Mouse (Mus musculus): Measurements from ENCODE around the gene Chst2.

DNA sequence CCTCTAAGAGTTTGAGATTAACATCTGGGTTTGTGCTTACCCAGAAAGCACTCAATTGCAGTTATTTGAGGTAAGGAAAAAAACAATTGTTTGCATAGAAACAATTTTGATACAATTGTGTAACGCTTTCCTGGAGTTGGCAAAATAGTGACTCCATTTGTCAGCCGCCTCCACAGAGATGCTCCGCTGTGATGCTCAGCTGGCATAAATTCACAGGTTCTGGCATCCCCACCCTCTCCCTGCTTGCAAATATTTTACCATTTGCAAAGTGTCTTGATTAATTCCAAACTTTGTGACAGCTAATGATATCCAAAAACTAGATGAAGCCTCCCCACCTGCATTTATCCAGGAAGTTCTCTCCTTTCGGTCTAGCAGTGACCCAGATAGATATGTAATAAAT lies 5.5 kb upstream of the Chst2 start:
- TF ChIP-seq CTCF (IDR thresholded peaks at IDR 0.05; ENCODE audit: control insufficient read depth, insufficient read depth, low read length) (no peak), POLR2A (IDR thresholded peaks at IDR 0.05; ENCODE audit: borderline replicate concordance, control insufficient read depth, low read depth, low read length) (no peak)
